28 mouse cellular contexts compared by ENCODE assay signal in genomic region chr15:94802820-94803219, GRCm38 (mm10).
A peak's percentile ranks its signal among the peaks of the same experiment; 100 is the strongest.
DNase-seq lines count a peak whose midpoint lies in the region; ATAC-seq lines count a peak whose summit lies in the region.
"Had no signal": no experiment of that assay in that cellular context is flagged by ENCODE, and none has a peak within 500 bp of the region (broad histone marks: within the 10 kb centered on the region; RNA-seq: fewer than 3 reads in every experiment).

No protein-coding gene starts in this region.

- H3K9me3 ChIP-seq in forebrain, embryonic 16.5 days (ENCODE audit: control insufficient read depth, low read length): no peaks in the 10 kb centered on the region
- H3K9me3 ChIP-seq in forebrain, embryonic 13.5 days (replicated peaks): no peaks in the 10 kb centered on the region
- H3K9me3 ChIP-seq: embryonic facial prominence, embryonic 13.5 days; embryonic facial prominence, embryonic 15.5 days; forebrain, embryonic 10.5 days; forebrain, embryonic 12.5 days; forebrain, embryonic 15.5 days had no signal

- 0 out of 2 replicates have a peak, but pooled peaks have one; percentile 8 for ATAC-seq in forebrain, embryonic 16.5 days
- no peak for ATAC-seq in forebrain, embryonic 13.5 days
- ATAC-seq: activated CD4-positive, CD25-positive, alpha-beta regulatory T cell, adult 4 months; CD4-positive, CD25-positive, alpha-beta regulatory T cell, adult 4 months; Patski had no signal

- no peaks in the 10 kb centered on the region for H3K27me3 ChIP-seq in forebrain, embryonic 16.5 days (replicated peaks; ENCODE audit: control insufficient read depth, insufficient read depth, low read length)
- H3K27me3 ChIP-seq in forebrain, embryonic 13.5 days: no peaks in the 10 kb centered on the region
- H3K27me3 ChIP-seq: CH12.LX; embryonic facial prominence, embryonic 13.5 days; embryonic facial prominence, embryonic 15.5 days; forebrain, embryonic 12.5 days; forebrain, embryonic 15.5 days; Patski had no signal

- H3K27ac ChIP-seq in forebrain, embryonic 16.5 days (ENCODE audit: low read length): no peak overlapping the region
- no peak overlapping the region for H3K27ac ChIP-seq in forebrain, embryonic 13.5 days
- H3K27ac ChIP-seq: embryonic facial prominence, embryonic 13.5 days; embryonic facial prominence, embryonic 15.5 days; forebrain, embryonic 10.5 days; forebrain, embryonic 12.5 days had no signal

- no peaks in the 10 kb centered on the region for H3K36me3 ChIP-seq in forebrain, embryonic 16.5 days (ENCODE audit: control insufficient read depth, insufficient read depth)
- no peaks in the 10 kb centered on the region for H3K36me3 ChIP-seq in forebrain, embryonic 13.5 days (ENCODE audit: poor library complexity, severe bottlenecking)
- H3K36me3 ChIP-seq: embryonic facial prominence, embryonic 13.5 days; embryonic facial prominence, embryonic 15.5 days; forebrain, embryonic 10.5 days; forebrain, embryonic 12.5 days; forebrain, embryonic 15.5 days; G1E had no signal

- no peak overlapping the region for H3K4me2 ChIP-seq in forebrain, embryonic 16.5 days (ENCODE audit: low read length)
- H3K4me2 ChIP-seq in forebrain, embryonic 13.5 days: no peak overlapping the region
- H3K4me2 ChIP-seq: embryonic facial prominence, embryonic 13.5 days; embryonic facial prominence, embryonic 15.5 days; forebrain, embryonic 12.5 days; forebrain, embryonic 15.5 days had no signal

- no peak overlapping the region for H3K4me3 ChIP-seq in forebrain, embryonic 16.5 days (replicated peaks; ENCODE audit: low read length)
- no peak overlapping the region for H3K4me3 ChIP-seq in forebrain, embryonic 13.5 days
- H3K4me3 ChIP-seq: embryonic facial prominence, embryonic 13.5 days; embryonic facial prominence, embryonic 15.5 days; erythroblast, embryonic 14.5 days; forebrain, embryonic 10.5 days; forebrain, embryonic 12.5 days; forebrain, embryonic 15.5 days had no signal

- H3K9ac ChIP-seq in forebrain, embryonic 16.5 days (replicated peaks; ENCODE audit: low read depth, low read length): no peak overlapping the region
- H3K9ac ChIP-seq in forebrain, embryonic 13.5 days: no peak overlapping the region
- H3K9ac ChIP-seq: embryonic facial prominence, embryonic 13.5 days; embryonic facial prominence, embryonic 15.5 days; forebrain, embryonic 12.5 days; forebrain, embryonic 15.5 days had no signal

- H3K4me1 ChIP-seq in forebrain, embryonic 16.5 days (replicated peaks; ENCODE audit: control insufficient read depth, insufficient read depth, low read length): peaks cover 10% of the 10 kb centered on the region; the same call in 1 of the 2 replicates
- H3K4me1 ChIP-seq in forebrain, embryonic 13.5 days: peaks cover 19% of the 10 kb centered on the region
- H3K4me1 ChIP-seq: embryonic facial prominence, embryonic 13.5 days; embryonic facial prominence, embryonic 15.5 days had no signal

- intact Hi-C loops in left cerebral cortex, postnatal 14 days (cut with DNase I): no loop called here

- 77% methylated on average over 17 of the region's 17 CpGs for WGBS in forebrain, embryonic 16.5 days
- WGBS in forebrain, embryonic 13.5 days: 81% methylated on average over 17 of the region's 17 CpGs

- peak; percentile 27 to 30 for DNase-seq in left cerebral cortex, postnatal 14 days (ENCODE audit: low spot score in 2 of 2)
- DNase-seq in left cerebral cortex, adult 11 months (ENCODE audit: low spot score): no peak
- peak; percentile 35 to 52 for DNase-seq in right cerebral cortex, postnatal 10 days (ENCODE audit: low spot score in 2 of 2)
- no peak for DNase-seq in right cerebral cortex, postnatal 4 days
- peak; percentile 26 for DNase-seq in brain, adult 2 months (ENCODE audit: low read depth, low spot score)
- DNase-seq: adrenal gland, adult 8-10 months; adrenal gland, postnatal 14 days; adrenal gland, postnatal 36 days; B cell, adult 2 months; cerebellum, adult 11 months; cerebellum, adult 18-20 months; cerebellum, adult 8-10 months; cerebellum, adult 9-11 months; cerebellum, postnatal 14 days; cerebellum, postnatal 36 days had no signal

Comparison
In these comparisons a context has a peak if more than half of its experiments do, and no peak if none do; other contexts are left out.
1. DNase-seq: peak in left cerebral cortex, postnatal 14 days (2 of 2), right cerebral cortex, postnatal 10 days (2 of 2) and brain, adult 2 months (single experiment); none in left cerebral cortex, adult 11 months (single experiment) and right cerebral cortex, postnatal 4 days (single experiment).